Mouse (Mus musculus): ENCODE measurements around the gene Rad52.
A peak's percentile ranks its signal among the peaks of the same experiment; 100 is the strongest.

The Rad52 gene

GRCm38 (mm10) chr6:119902204-119903080 is at the start of gene Rad52:
Rad52 (plus strand) TSS chr6:119902698.
- DNase-seq (ENCODE audit: low read depth, low spot score): peak; percentile 86

GRCm38 (mm10) chr6:119854156-119854555 is 48.3 kb upstream of the Rad52 start:
- peak; percentile 1 for DNase-seq (ENCODE audit: low read depth, low spot score)

DNA sequence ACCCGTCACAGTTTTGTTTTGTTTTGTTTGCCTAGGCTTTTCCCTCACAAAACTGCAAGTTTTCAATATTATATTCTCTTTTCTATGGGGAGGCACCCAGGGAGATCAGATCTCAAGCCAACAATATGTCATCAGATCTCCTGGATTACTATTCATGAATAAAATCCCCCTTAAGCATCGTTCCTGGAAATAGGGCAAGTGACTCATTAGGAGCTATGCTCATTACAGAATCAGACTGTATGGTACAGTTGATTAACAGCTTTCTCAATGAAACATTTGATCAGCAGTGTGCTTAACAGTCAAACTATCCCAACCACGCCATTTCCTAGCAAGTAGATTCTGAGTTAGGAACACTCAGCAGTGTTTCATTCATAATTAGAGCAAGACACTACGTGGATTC is 47.0 kb upstream of the Rad52 start:
- no peak for DNase-seq (ENCODE audit: low read depth, low spot score)

DNA sequence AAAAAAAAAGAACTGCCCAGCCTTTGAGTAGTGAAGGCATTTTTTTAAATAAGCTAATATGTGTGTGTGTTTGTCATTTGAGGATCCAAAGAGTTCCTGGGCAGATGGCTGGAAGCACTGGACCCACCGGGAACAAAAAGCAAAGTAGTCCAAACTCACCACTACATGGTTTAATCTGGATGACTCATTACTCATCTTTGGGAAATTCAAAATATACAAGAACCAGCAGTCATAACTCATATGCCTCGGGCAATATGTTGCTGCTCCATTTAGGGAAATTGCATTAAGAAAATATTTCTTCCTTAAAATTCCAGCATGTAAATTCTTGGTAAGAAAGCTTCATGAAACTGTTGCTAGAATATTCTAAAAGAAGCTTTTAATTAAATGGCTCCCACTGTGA is 42.3 kb upstream of the Rad52 start:
- no peak for DNase-seq (ENCODE audit: low read depth, low spot score)

- no peak for DNase-seq (ENCODE audit: low read depth, low spot score)
Measured at GRCm38 (mm10) chr6:119861519-119861918, 41.0 kb upstream of the Rad52 start.

GRCm38 (mm10) chr6:119864341-119865034 is 38.0 kb upstream of the Rad52 start:
- no peak for DNase-seq (ENCODE audit: low read depth, low spot score)

DNA sequence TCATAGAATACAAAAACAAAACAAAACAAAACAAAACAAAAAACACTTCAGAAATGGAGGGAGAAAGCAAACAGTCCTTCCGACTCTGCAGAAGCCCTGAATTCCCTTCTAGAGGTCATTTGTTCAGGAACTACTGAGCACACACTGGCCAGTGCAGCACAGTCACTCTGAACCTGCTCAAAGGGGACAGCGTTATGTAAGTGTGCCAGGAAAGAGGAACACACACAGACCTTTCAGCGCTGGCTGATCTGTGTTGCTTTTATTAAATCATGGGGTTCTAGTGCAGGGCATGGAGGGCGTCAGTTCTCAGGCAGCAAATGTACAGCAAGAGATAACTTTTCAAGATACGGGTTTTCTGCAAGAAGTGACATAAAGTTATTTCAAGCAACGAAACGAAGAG is 19.3 kb upstream of the Rad52 start:
- no peak for DNase-seq (ENCODE audit: low read depth, low spot score)

GRCm38 (mm10) chr6:119892711-119893110 is 9.8 kb upstream of the Rad52 start:
- DNase-seq (ENCODE audit: low read depth, low spot score): no peak

DNA sequence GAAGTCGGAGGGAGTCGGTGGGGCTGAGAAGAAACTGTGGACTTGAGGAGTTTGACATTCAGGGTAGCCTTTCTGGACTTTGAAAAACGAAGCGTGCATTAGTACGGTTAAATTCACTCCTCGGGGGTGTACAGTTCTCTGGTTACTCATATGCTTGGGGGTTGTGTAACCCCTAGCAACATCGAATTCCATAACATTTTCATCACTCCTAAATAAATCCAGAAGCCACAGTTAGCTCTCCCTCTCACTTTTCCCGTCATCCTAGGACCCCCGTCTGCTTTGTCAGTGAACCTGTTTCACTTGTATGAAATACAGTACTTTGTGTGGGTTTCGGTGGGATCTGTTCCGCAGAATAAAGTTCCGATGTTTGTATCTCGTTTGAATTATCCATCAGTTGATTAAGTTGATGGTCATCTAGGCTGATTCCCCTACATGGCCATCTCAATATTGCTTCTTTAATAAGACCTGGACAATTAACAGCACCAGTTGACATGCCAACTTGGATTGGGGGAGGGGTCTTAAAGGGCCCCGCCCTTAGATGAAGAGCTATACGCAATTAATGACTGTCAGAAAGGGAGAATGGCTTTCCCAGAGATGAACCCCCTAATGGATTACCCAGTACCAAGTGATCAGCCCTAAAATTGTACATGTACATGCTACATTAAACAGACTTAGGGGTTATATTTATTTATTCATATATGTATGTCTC is 737 bp downstream of the Rad52 start:
- DNase-seq (ENCODE audit: low read depth, low spot score): no peak

GRCm38 (mm10) chr6:119905461-119905860 is 3.0 kb downstream of the Rad52 start:
- no peak for DNase-seq (ENCODE audit: low read depth, low spot score)

GRCm38 (mm10) chr6:119912046-119912445 is 9.5 kb downstream of the Rad52 start:
- DNase-seq (ENCODE audit: low read depth, low spot score): no peak

DNA sequence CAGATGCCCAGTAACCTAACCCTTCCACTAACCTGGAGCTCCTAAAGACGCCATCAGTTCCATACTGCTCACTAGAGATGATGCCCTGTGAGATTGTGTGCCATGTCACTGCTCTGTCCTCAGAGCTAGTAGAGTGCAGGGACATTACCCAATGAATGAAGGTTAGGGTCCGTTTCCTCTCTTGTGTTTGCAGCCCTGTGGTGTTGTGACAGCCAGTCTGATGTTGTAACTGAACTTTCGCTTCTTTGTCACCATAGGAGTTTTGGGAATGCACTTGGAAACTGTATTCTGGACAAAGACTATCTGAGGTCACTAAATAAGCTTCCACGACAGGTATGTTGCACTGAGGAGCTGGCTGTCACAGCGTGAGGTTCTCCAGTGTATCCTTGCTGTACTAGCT is 13.2 kb downstream of the Rad52 start:
- DNase-seq (ENCODE audit: low read depth, low spot score): no peak

GRCm38 (mm10) chr6:119918561-119919181 is 16.2 kb downstream of the Rad52 start:
- DNase-seq (ENCODE audit: low read depth, low spot score): no peak

GRCm38 (mm10) chr6:119922136-119922535 is 19.6 kb downstream of the Rad52 start:
- no peak for DNase-seq (ENCODE audit: low read depth, low spot score)

DNA sequence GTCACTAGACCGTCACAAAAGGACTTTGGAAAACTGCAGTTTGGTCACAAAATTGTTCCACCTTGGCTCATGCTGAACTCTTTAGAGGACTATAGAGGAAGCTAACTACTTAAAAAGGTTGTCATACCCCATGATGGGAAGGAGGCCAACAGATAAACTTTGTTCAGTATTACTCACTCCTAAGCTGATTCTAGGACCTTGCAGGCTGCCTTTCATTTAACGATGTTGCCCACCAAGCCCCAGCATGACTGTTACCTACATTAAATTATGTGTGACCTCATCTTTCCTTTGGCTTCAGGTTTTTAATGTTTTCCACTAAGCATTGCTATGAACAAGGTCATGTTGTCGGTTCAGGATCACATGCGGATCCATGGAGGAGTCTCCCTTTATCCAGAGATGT is 20.0 kb downstream of the Rad52 start:
- no peak for DNase-seq (ENCODE audit: low read depth, low spot score)

GRCm38 (mm10) chr6:119924235-119925005 is 21.9 kb downstream of the Rad52 start:
- DNase-seq (ENCODE audit: low read depth, low spot score): peak; percentile 21
